Mouse (Mus musculus): ENCODE measurements around the gene Eif2s1. TPM values are rescaled to one million over a fixed set of nuclear protein-coding genes. Genes with fewer than 3 reads are reported as not detected.
"Not testable (repeated sequence)": the region's sequence is repeated elsewhere in the genome, so short reads cannot be mapped to it uniquely, and the experiment has no call there.

Eif2s1 gene
- polyA plus RNA-seq, 2 experiments: 49.6 to 198 TPM

DNA sequence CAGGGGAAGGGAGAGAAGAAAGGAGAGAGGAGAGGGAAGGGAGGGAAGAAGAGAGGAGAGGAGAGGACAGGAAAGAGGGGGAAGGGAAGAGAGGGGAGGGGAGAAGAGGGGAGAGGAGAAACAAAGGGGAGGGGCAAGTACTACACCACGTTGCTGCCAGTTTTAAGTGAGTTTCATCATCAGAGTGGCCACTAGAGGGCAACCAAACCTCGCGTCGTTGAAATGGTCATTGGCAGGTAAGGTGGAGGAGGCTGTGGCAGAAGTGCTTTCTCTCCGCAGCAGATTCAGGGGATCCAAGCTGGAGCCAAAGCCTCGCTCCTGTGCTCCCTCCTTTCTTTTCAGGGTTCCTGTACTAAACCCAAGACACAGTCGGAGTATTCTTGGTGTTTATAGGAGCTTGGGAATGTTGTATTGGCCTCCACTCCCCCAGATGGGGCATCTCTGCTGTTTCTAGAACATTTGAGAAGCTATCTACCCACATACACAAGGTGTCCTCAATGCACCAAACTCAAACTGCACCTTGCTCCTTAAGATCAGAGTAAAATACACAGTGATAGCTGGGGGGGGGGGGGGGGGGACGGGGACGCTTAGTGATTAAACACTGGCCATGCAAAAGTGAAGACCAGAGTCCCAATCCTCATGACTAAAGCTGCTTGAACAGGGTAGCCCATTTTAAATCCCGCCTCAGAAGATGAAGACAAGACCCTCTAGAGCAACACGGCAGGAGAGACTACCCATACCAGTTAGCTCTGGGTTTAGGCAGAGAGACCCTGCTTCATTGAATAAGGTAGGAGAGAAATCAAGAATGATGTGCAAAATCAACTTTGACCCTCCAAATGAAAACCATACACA lies 56.8 kb downstream of the Eif2s1 start:
- Histone ChIP-seq H3K36me3 (replicated peaks; ENCODE audit: control insufficient read depth, insufficient read depth, low read depth) (no peaks in the 10 kb centered on the region), H3K9ac (replicated peaks) (0 out of 2 replicates have a peak overlapping the region, but pooled peaks have one; percentile 7), H3K27ac (no peak overlapping the region), H3K4me2 (ENCODE audit: low read depth) (peak overlapping the region; percentile 36), H3K4me3 (ENCODE audit: insufficient read depth in 1 of 2, low read depth in 2 of 2, low read length in 2 of 2) (0 out of 4 replicates have a peak overlapping the region, but pooled peaks of 1 of the 2 experiments have one; percentile 21), H3K4me1 (replicated peaks; ENCODE audit: control insufficient read depth in 2 of 2, insufficient read depth in 2 of 2, low read length in 1 of 2) (peaks cover 28 to 37% of the 10 kb centered on the region in 2 experiments), H3K27me3 (ENCODE audit: control insufficient read depth, insufficient read depth, low read length) (no peaks in the 10 kb centered on the region; the same call in 1 of the 2 replicates), H3K9me3 (ENCODE audit: control insufficient read depth, low read length) (no peaks in the 10 kb centered on the region)
- peak; percentile 47 for ATAC-seq (ENCODE audit: insufficient read depth)
- 16% methylated on average over 11 of the region's 11 CpGs for WGBS (ENCODE audit: insufficient replicate concordance)
- TF ChIP-seq CTCF (IDR thresholded peaks at IDR 0.05; ENCODE audit: low read depth) (peak; percentile 97), EP300 (IDR thresholded peaks at IDR 0.05; ENCODE audit: low read depth) (no peak)
- DNase-seq (ENCODE audit: low read depth in 3 of 3, low spot score in 3 of 3): peak; percentile 80 to 87 (median 84)

DNA sequence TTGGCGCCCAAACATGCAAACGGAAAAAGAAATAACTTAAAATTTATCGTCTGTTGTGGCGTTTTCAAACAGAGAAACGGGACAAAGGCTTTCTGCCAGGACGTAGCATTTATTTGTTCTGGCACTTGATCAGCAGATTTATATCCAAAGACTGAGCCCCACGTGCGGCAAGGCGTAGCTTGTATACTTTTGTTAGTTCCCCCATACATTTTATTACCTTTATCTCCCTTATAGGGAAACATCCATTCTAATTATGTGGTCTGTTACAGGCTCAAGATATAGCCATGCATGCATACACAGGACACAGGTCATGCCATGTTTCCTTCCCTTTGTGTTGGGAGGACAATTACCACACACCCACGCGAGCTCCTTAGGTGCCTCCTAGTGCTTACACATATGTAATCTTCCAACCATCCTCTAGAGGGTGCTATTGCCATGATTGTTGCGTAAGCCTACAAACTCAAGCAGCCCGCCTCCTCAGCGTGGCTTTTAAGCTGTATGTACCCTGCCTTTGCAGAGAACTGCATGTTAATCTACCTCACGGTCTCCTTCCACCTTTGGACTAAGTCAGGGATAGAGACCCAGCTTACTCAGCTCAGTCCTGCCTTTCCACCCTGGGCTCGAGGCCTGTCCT lies 57.6 kb downstream of the Eif2s1 start:
- H3K9me3 ChIP-seq (ENCODE audit: control insufficient read depth, low read length): no peaks in the 10 kb centered on the region
- peak overlapping the region; percentile 36 for H3K4me2 ChIP-seq (ENCODE audit: low read depth)
- DNase-seq (ENCODE audit: low read depth in 3 of 3, low spot score in 3 of 3) (peak; percentile 70 to 75 (median 72)), ATAC-seq (ENCODE audit: insufficient read depth) (peak; percentile 13; the same call in 1 of the 2 replicates)
- H3K9ac ChIP-seq (replicated peaks): 0 out of 2 replicates have a peak overlapping the region, but pooled peaks have one; percentile 7
- H3K27ac ChIP-seq: no peak overlapping the region
- WGBS (ENCODE audit: insufficient replicate concordance): 28% methylated on average over 16 of the region's 16 CpGs
- H3K4me1 ChIP-seq (replicated peaks; ENCODE audit: control insufficient read depth in 2 of 2, insufficient read depth in 2 of 2, low read length in 1 of 2): peaks cover 21 to 31% of the 10 kb centered on the region in 2 experiments
- no peaks in the 10 kb centered on the region for H3K27me3 ChIP-seq (ENCODE audit: control insufficient read depth, insufficient read depth, low read length)
- H3K4me3 ChIP-seq (ENCODE audit: insufficient read depth in 1 of 2, low read depth in 2 of 2, low read length in 2 of 2): no peak overlapping the region
- TF ChIP-seq EP300 (IDR thresholded peaks at IDR 0.05; ENCODE audit: low read depth) (no peak), CTCF (IDR thresholded peaks at IDR 0.05; ENCODE audit: low read depth) (peak; percentile 95)
- H3K36me3 ChIP-seq (replicated peaks; ENCODE audit: control insufficient read depth, insufficient read depth, low read depth): no peaks in the 10 kb centered on the region

DNA sequence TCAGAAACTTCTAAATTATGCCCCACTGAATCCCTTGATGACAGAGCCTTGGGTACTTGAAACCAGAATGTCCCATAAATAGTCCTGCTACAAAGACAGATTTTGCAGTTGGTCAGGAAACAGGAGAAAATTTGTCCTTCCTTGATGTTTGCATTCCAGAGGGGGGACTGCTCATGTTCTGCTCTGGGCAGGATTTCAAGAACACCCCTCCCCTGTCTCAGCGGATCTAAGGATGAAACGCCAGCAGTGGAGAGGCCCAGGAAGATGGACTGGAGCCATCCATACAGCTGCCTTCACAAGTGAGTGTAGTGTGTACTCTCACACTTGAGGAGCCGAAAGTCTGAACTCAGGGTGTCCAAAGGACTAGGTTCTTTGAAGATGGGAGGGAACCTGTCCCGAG lies 59.8 kb downstream of the Eif2s1 start:
- Histone ChIP-seq H3K4me2 (ENCODE audit: low read depth) (no peak overlapping the region), H3K27ac (no peak overlapping the region), H3K9me3 (ENCODE audit: control insufficient read depth, low read length) (no peaks in the 10 kb centered on the region), H3K27me3 (ENCODE audit: control insufficient read depth, insufficient read depth, low read length) (no peaks in the 10 kb centered on the region), H3K4me3 (ENCODE audit: insufficient read depth in 1 of 2, low read depth in 2 of 2, low read length in 2 of 2) (no peak overlapping the region), H3K36me3 (replicated peaks; ENCODE audit: control insufficient read depth, insufficient read depth, low read depth) (no peaks in the 10 kb centered on the region), H3K4me1 (replicated peaks; ENCODE audit: control insufficient read depth in 2 of 2, insufficient read depth in 2 of 2, low read length in 1 of 2) (peaks cover 4 to 9% of the 10 kb centered on the region in 2 experiments), H3K9ac (replicated peaks) (no peak overlapping the region)
- ATAC-seq (ENCODE audit: insufficient read depth): no peak
- no peak for DNase-seq (ENCODE audit: low read depth in 3 of 3, low spot score in 3 of 3)
- WGBS (ENCODE audit: insufficient replicate concordance): 74% methylated on average over 4 of the region's 4 CpGs
- TF ChIP-seq CTCF (IDR thresholded peaks at IDR 0.05; ENCODE audit: low read depth): no peak
- no peak for TF ChIP-seq EP300 (IDR thresholded peaks at IDR 0.05; ENCODE audit: low read depth)

DNA sequence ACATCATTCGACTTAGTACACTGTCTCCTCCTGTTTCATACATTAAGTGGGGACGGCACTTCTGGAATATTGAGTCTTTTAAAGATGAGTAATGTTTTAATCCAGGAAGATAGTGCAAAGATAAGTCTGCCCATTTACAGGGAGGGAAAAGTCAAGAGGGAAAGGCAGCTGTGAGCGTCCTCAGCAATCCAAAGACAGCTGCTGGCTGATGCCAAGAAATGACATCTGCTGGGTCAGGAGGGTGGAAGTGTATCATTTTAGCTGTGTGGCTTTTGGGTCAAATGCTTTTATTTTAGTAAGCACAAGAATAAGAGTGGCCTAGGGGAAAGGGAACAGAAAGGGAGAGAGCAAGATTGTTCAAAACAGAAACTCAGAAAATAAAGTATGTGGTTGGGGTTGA lies 60.4 kb downstream of the Eif2s1 start:
- ATAC-seq (ENCODE audit: insufficient read depth) (no peak), DNase-seq (ENCODE audit: low read depth in 3 of 3, low spot score in 3 of 3) (no peak)
- H3K4me1 ChIP-seq (replicated peaks; ENCODE audit: control insufficient read depth in 2 of 2, insufficient read depth in 2 of 2, low read length in 1 of 2): peaks cover 4 to 5% of the 10 kb centered on the region in 2 experiments; a peak in 3 of 4 replicates
- H3K9ac ChIP-seq (replicated peaks): no peak overlapping the region
- H3K27me3 ChIP-seq (ENCODE audit: control insufficient read depth, insufficient read depth, low read length): no peaks in the 10 kb centered on the region
- no peak overlapping the region for H3K27ac ChIP-seq
- H3K4me3 ChIP-seq (ENCODE audit: insufficient read depth in 1 of 2, low read depth in 2 of 2, low read length in 2 of 2): no peak overlapping the region
- H3K4me2 ChIP-seq (ENCODE audit: low read depth): no peak overlapping the region
- WGBS (ENCODE audit: insufficient replicate concordance): 64% methylated on average over 3 of the region's 3 CpGs
- H3K36me3 ChIP-seq (replicated peaks; ENCODE audit: control insufficient read depth, insufficient read depth, low read depth): no peaks in the 10 kb centered on the region
- TF ChIP-seq CTCF (IDR thresholded peaks at IDR 0.05; ENCODE audit: low read depth) (no peak), EP300 (IDR thresholded peaks at IDR 0.05; ENCODE audit: low read depth) (no peak)
- no peaks in the 10 kb centered on the region for H3K9me3 ChIP-seq (ENCODE audit: control insufficient read depth, low read length)

DNA sequence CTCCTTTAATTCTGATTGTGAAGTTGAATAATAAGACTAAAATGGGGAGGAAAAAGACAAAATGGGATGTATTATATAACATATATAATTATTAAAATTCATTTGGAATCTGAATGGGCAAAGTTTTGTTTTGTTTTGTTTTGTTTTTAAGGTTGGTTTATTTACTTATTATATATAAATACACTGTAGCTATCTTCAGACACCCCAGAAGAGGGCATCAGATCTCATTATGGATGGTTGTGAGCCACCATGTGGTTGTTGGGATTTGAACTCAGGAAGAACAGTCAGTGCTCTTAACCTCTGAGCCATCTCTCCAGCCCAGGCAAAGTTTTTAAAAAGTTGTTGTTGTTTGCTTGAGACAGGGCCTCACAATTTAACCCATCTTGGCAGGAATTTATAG lies 61.4 kb downstream of the Eif2s1 start:
- not testable (repeated sequence) for H3K36me3 ChIP-seq (replicated peaks; ENCODE audit: control insufficient read depth, insufficient read depth, low read depth); H3K4me1 ChIP-seq (replicated peaks; ENCODE audit: control insufficient read depth in 2 of 2, insufficient read depth in 2 of 2, low read length in 1 of 2); H3K27me3 ChIP-seq (ENCODE audit: control insufficient read depth, insufficient read depth, low read length); H3K4me3 ChIP-seq (ENCODE audit: insufficient read depth in 1 of 2, low read depth in 2 of 2, low read length in 2 of 2); H3K27ac ChIP-seq; H3K9ac ChIP-seq (replicated peaks); H3K4me2 ChIP-seq (ENCODE audit: low read depth); ATAC-seq (ENCODE audit: insufficient read depth); H3K9me3 ChIP-seq (ENCODE audit: control insufficient read depth, low read length); DNase-seq (ENCODE audit: low read depth in 3 of 3, low spot score in 3 of 3)
